Mouse (Mus musculus) forebrain, postnatal 0 days (tissue): ENCODE results near the gene Opn1sw. TPM values are rescaled to one million over a fixed set of nuclear protein-coding genes. Genes with fewer than 3 reads are reported as not detected.

Experiments
- ATAC-seq: fragments of 200-750 bp; cut with Nextera tagmentation; 2 replicates; pipeline ENCODE4 v1.8.0; 2017; ENCODE audit warnings: mild to moderate bottlenecking, moderate library complexity
- DNase-seq: peaks from one replicate; pipeline ENCODE4 v3.0.0-alpha.2; 2015
- H3K27ac ChIP-seq: fragments of 300-500 bp; sonication (generic); 2 replicates; pipeline ENCODE4 v1.5.1; 2014; ENCODE audit warnings: low read depth, mild to moderate bottlenecking, antibody characterized with exemption, low read length, moderate library complexity, mixed read lengths
- H3K27me3 ChIP-seq: fragments of 300-500 bp; sonication (generic); 2 replicates; pipeline ENCODE4 v1.6.1; 2014; ENCODE audit warnings: mild to moderate bottlenecking, low read length, mixed read lengths; ENCODE audit not compliant: insufficient read depth
- H3K36me3 ChIP-seq: fragments of 300-500 bp; sonication (generic); 2 replicates; pipeline ENCODE4 v1.6.1; 2014; ENCODE audit warnings: mild to moderate bottlenecking, moderate library complexity; ENCODE audit not compliant: insufficient read depth
- H3K4me1 ChIP-seq: fragments of 300-500 bp; sonication (generic); 2 replicates; pipeline ENCODE4 v1.6.1; 2014; ENCODE audit warnings: antibody characterized with exemption; ENCODE audit not compliant: insufficient read depth
- H3K4me2 ChIP-seq: fragments of 300-500 bp; sonication (generic); 2 replicates; pipeline ENCODE4 v1.6.1; 2014; ENCODE audit warnings: low read depth, mild to moderate bottlenecking, moderate library complexity
- H3K4me3 ChIP-seq: fragments of 300-500 bp; sonication (generic); 2 replicates; pipeline ENCODE4 v1.5.1; 2014; ENCODE audit warnings: low read depth, low read length, mixed read lengths
- H3K9ac ChIP-seq: fragments of 300-500 bp; sonication (generic); 2 replicates; pipeline ENCODE4 v1.6.1; 2014; ENCODE audit warnings: mild to moderate bottlenecking
- H3K9me3 ChIP-seq: fragments of 300-500 bp; sonication (generic); 2 replicates; pipeline ENCODE4 v1.6.1; 2016; ENCODE audit warnings: low read length
- CTCF ChIP-seq: sonication (generic); IDR thresholded peaks from 2 replicates; pipeline ENCODE4 v1.5.1; 2016; ENCODE audit warnings: antibody characterized with exemption, control low read depth, low read depth
- WGBS: fragments of 180-500 bp; shearing (Covaris S2); extraction: QIAGEN DNeasy Blood & Tissue Kit; methylation state at CpG from one replicate; pipeline ENCODE4 v1.1.7; 2014; 5-methylcytosine and 5-hydroxymethylcytosine counted together
- polyA plus RNA-seq: library from polyadenylated mRNA; unstranded; fragments of >200 nt; fragmentation: Nextera tagmentation; extraction: Ambion mirVana; gene quantifications from 2 replicates; pipeline ENCODE4 v1.2.1, GENCODE M21; 2015
- total RNA-seq: library from RNA; depleted of rRNA; stranded (reverse); fragments of >200 nt; gene quantifications from 2 replicates; pipeline ENCODE4 v1.2.3, GENCODE M21; 2014; rRNA removed

Opn1sw gene
- total RNA-seq: 7.0 TPM in 1 of 2 replicates, not detected in the other
- 0.45 and 0.74 TPM in 2 replicates for polyA plus RNA-seq

- H3K4me2 ChIP-seq: 0 out of 2 replicates have a peak within 1 kb of the TSS, but pooled peaks have one; percentile 5
- no peak for DNase-seq
- H3K36me3 ChIP-seq: no peaks in the 10 kb centered on the region
- H3K4me1 ChIP-seq: peaks cover 2% of the 10 kb centered on the region; the same call in 1 of the 2 replicates
- H3K9me3 ChIP-seq: no peaks in the 10 kb centered on the region
- H3K9ac ChIP-seq: no peak within 1 kb of the TSS
- no peaks in the 10 kb centered on the region for H3K27me3 ChIP-seq
- WGBS: 5% methylated on average over 12 of the region's 12 CpGs
- ATAC-seq: peak; percentile 14; the same call in 1 of the 2 replicates
- no peak within 1 kb of the TSS for H3K27ac ChIP-seq
- no peak for TF ChIP-seq CTCF
- no peak within 1 kb of the TSS for H3K4me3 ChIP-seq
These were observed at the start of gene Opn1sw for GRCm38 (mm10) chr6:29388052-29388518. Opn1sw (minus strand) TSS chr6:29388468.

GRCm38 (mm10) chr6:29436461-29436934 is 48.2 kb upstream of the Opn1sw start:
- Histone ChIP-seq H3K9me3 (no peaks in the 10 kb centered on the region), H3K27me3 (peaks cover 29% of the 10 kb centered on the region), H3K4me3 (no peak overlapping the region), H3K9ac (no peak overlapping the region), H3K4me2 (0 out of 2 replicates have a peak overlapping the region, but pooled peaks have one; percentile 23), H3K36me3 (no peaks in the 10 kb centered on the region), H3K27ac (no peak overlapping the region), H3K4me1 (0 out of 2 replicates have a peak, but pooled peaks cover 8% of the 10 kb centered on the region)
- 6% methylated on average over 11 of the region's 11 CpGs for WGBS
- ATAC-seq (peak; percentile 56), DNase-seq (no peak)
- TF ChIP-seq CTCF: no peak

- Histone ChIP-seq H3K27me3 (peaks cover 29% of the 10 kb centered on the region), H3K4me3 (no peak overlapping the region), H3K36me3 (no peaks in the 10 kb centered on the region), H3K27ac (peak overlapping the region; percentile 21; the same call in 1 of the 2 replicates), H3K9ac (peak overlapping the region; percentile 4; the same call in 1 of the 2 replicates), H3K4me1 (0 out of 2 replicates have a peak, but pooled peaks cover 8% of the 10 kb centered on the region), H3K9me3 (no peaks in the 10 kb centered on the region), H3K4me2 (0 out of 2 replicates have a peak overlapping the region, but pooled peaks have one; percentile 23)
- no peak for TF ChIP-seq CTCF
- WGBS: 18% methylated on average over 6 of the region's 6 CpGs
- DNase-seq: no peak
- 0 out of 2 replicates have a peak, but pooled peaks have one; percentile 12 for ATAC-seq
These were observed 47.7 kb upstream of the Opn1sw start for GRCm38 (mm10) chr6:29435940-29436451.

- peak overlapping the region; percentile 66; the same call in 1 of the 2 replicates for H3K4me2 ChIP-seq
- peak overlapping the region; percentile 4; the same call in 1 of the 2 replicates for H3K9ac ChIP-seq
- H3K36me3 ChIP-seq: no peaks in the 10 kb centered on the region
- no peak for TF ChIP-seq CTCF
- H3K9me3 ChIP-seq: no peaks in the 10 kb centered on the region
- H3K4me3 ChIP-seq: no peak overlapping the region
- ATAC-seq (peak; percentile 33; the same call in 1 of the 2 replicates), DNase-seq (no peak)
- H3K4me1 ChIP-seq: 0 out of 2 replicates have a peak, but pooled peaks cover 8% of the 10 kb centered on the region
- WGBS: 16% methylated on average over 11 of the region's 13 CpGs
- peaks cover 29% of the 10 kb centered on the region for H3K27me3 ChIP-seq
- no peak overlapping the region for H3K27ac ChIP-seq
These were observed 46.8 kb upstream of the Opn1sw start for GRCm38 (mm10) chr6:29434911-29435691.

GRCm38 (mm10) chr6:29433804-29434795 is 45.8 kb upstream of the Opn1sw start:
- H3K4me2 ChIP-seq: peak overlapping the region; percentile 66

More at GRCm38 (mm10) chr6:29433804-29434795, 45.8 kb upstream of the Opn1sw start:
- no peaks in the 10 kb centered on the region for H3K9me3 ChIP-seq
- no peak for TF ChIP-seq CTCF
- H3K4me1 ChIP-seq: 0 out of 2 replicates have a peak, but pooled peaks cover 8% of the 10 kb centered on the region
- H3K36me3 ChIP-seq: no peaks in the 10 kb centered on the region
- ATAC-seq (no peak), DNase-seq (no peak)
- peak overlapping the region; percentile 33 for H3K4me3 ChIP-seq
- 11% methylated on average over 27 of the region's 27 CpGs for WGBS
- peaks cover 29% of the 10 kb centered on the region for H3K27me3 ChIP-seq
- no peak overlapping the region for H3K27ac ChIP-seq
- H3K9ac ChIP-seq: 0 out of 2 replicates have a peak overlapping the region, but pooled peaks have one; percentile 43
